Mouse (Mus musculus): ENCODE measurements around the gene Dll4. TPM values are rescaled to one million over a fixed set of nuclear protein-coding genes. Genes with fewer than 3 reads are reported as not detected.

Dll4 gene
- total RNA-seq, 1 experiment = 0.27 TPM

GRCm38 (mm10) chr2:119287372-119287771 lies 38.2 kb upstream of the Dll4 start:
- DNase-seq (ENCODE audit: low read depth, low spot score) = no peak
- no peak overlapping the region for H3K27ac ChIP-seq (ENCODE audit: insufficient read depth, low read depth, low read length, poor library complexity, severe bottlenecking)

GRCm38 (mm10) chr2:119288270-119288882 lies 37.2 kb upstream of the Dll4 start, which contains the start of gene Vps18:
TSS of gene Vps18 (plus strand) at chr2:119288740.
- H3K9ac ChIP-seq (ENCODE audit: insufficient read depth, low read depth, low read length, poor library complexity, severe bottlenecking) = peak within 1 kb of the TSS; percentile 92
- TF ChIP-seq CHD2 (IDR thresholded peaks at IDR 0.05; ENCODE audit: low read depth, low read length) (no peak), MAFK (IDR thresholded peaks at IDR 0.05; ENCODE audit: insufficient read depth, low read depth, low read length) (no peak), HCFC1 (IDR thresholded peaks at IDR 0.05; ENCODE audit: borderline replicate concordance, insufficient read depth, low read length) (peak; percentile 84), ZC3H11A (IDR thresholded peaks at IDR 0.05; ENCODE audit: borderline replicate concordance, low read depth, low read length) (peak; percentile 54), ZNF384 (IDR thresholded peaks at IDR 0.05; ENCODE audit: low read depth, low read length) (peak; percentile 29; the same call in 1 of the 2 replicates)
- H3K27ac ChIP-seq (ENCODE audit: insufficient read depth, low read depth, low read length, poor library complexity, severe bottlenecking) = peak within 1 kb of the TSS; percentile 14
- H3K36me3 ChIP-seq (ENCODE audit: control insufficient read depth, insufficient read depth, low read length, poor library complexity, severe bottlenecking) = peaks cover 5% of the 10 kb centered on the region; the same call in 1 of the 2 replicates
- H3K9me3 ChIP-seq (ENCODE audit: control insufficient read depth, insufficient read depth, low read depth, low read length) = no peaks in the 10 kb centered on the region
- peaks cover 0 to 12% of the 10 kb centered on the region in 2 experiments; a peak in 1 of 4 replicates for H3K4me1 ChIP-seq (ENCODE audit: control insufficient read depth in 2 of 2, insufficient read depth in 2 of 2, low read length in 2 of 2, poor library complexity in 1 of 2)
- in situ Hi-C loops (cut with MboI; ENCODE audit: low sequenced_read_pairs in 2 of 2, unreplicated experiment in 2 of 2) = no loop called here
- DNase-seq (ENCODE audit: low read depth, low spot score) = peak; percentile 97
- H3K4me3 ChIP-seq (ENCODE audit: insufficient read depth in 1 of 2, low read depth in 1 of 2, low read length in 2 of 2, poor library complexity in 1 of 2, severe bottlenecking in 1 of 2) = peak within 1 kb of the TSS; percentile 82 to 92

More at GRCm38 (mm10) chr2:119287372-119287771, 38.2 kb upstream of the Dll4 start:
- Histone ChIP-seq H3K4me1 (ENCODE audit: control insufficient read depth in 2 of 2, insufficient read depth in 2 of 2, low read length in 2 of 2, poor library complexity in 1 of 2) (peaks cover 0 to 10% of the 10 kb centered on the region in 2 experiments; a peak in 1 of 4 replicates), H3K9ac (ENCODE audit: insufficient read depth, low read depth, low read length, poor library complexity, severe bottlenecking) (no peak overlapping the region), H3K9me3 (ENCODE audit: control insufficient read depth, insufficient read depth, low read depth, low read length) (no peaks in the 10 kb centered on the region), H3K4me3 (ENCODE audit: insufficient read depth in 1 of 2, low read depth in 1 of 2, low read length in 2 of 2, poor library complexity in 1 of 2, severe bottlenecking in 1 of 2) (no peak overlapping the region), H3K36me3 (ENCODE audit: control insufficient read depth, insufficient read depth, low read length, poor library complexity, severe bottlenecking) (peaks cover 2% of the 10 kb centered on the region; the same call in 1 of the 2 replicates)
- in situ Hi-C loops (cut with MboI; ENCODE audit: low sequenced_read_pairs in 2 of 2, unreplicated experiment in 2 of 2) = no loop called here
- TF ChIP-seq HCFC1 (IDR thresholded peaks at IDR 0.05; ENCODE audit: borderline replicate concordance, insufficient read depth, low read length) (no peak), ZC3H11A (IDR thresholded peaks at IDR 0.05; ENCODE audit: borderline replicate concordance, low read depth, low read length) (no peak), MAFK (IDR thresholded peaks at IDR 0.05; ENCODE audit: insufficient read depth, low read depth, low read length) (no peak), ZNF384 (IDR thresholded peaks at IDR 0.05; ENCODE audit: low read depth, low read length) (no peak)

- in situ Hi-C loops (cut with MboI; ENCODE audit: low sequenced_read_pairs in 2 of 2, unreplicated experiment in 2 of 2) = no loop called here
- peaks cover 10% of the 10 kb centered on the region; the same call in 1 of the 2 replicates for H3K36me3 ChIP-seq (ENCODE audit: control insufficient read depth, insufficient read depth, low read length, poor library complexity, severe bottlenecking)
- H3K9ac ChIP-seq (ENCODE audit: insufficient read depth, low read depth, low read length, poor library complexity, severe bottlenecking) = peak overlapping the region; percentile 92
- H3K4me3 ChIP-seq (ENCODE audit: insufficient read depth in 1 of 2, low read depth in 1 of 2, low read length in 2 of 2, poor library complexity in 1 of 2, severe bottlenecking in 1 of 2) = peak overlapping the region; percentile 82 to 92
- no peak for TF ChIP-seq HCFC1 (IDR thresholded peaks at IDR 0.05; ENCODE audit: borderline replicate concordance, insufficient read depth, low read length)
- no peak for TF ChIP-seq MAFK (IDR thresholded peaks at IDR 0.05; ENCODE audit: insufficient read depth, low read depth, low read length)
- no peak for TF ChIP-seq ZNF384 (IDR thresholded peaks at IDR 0.05; ENCODE audit: low read depth, low read length)
- no peak for TF ChIP-seq ZC3H11A (IDR thresholded peaks at IDR 0.05; ENCODE audit: borderline replicate concordance, low read depth, low read length)
- TF ChIP-seq CHD2 (IDR thresholded peaks at IDR 0.05; ENCODE audit: low read depth, low read length) = no peak
- no peak for DNase-seq (ENCODE audit: low read depth, low spot score)
- peak overlapping the region; percentile 14 for H3K27ac ChIP-seq (ENCODE audit: insufficient read depth, low read depth, low read length, poor library complexity, severe bottlenecking)
- no peaks in the 10 kb centered on the region for H3K9me3 ChIP-seq (ENCODE audit: control insufficient read depth, insufficient read depth, low read depth, low read length)
- peaks cover 0 to 15% of the 10 kb centered on the region in 2 experiments; a peak in 1 of 4 replicates for H3K4me1 ChIP-seq (ENCODE audit: control insufficient read depth in 2 of 2, insufficient read depth in 2 of 2, low read length in 2 of 2, poor library complexity in 1 of 2)
Observed at GRCm38 (mm10) chr2:119289014-119289416, 36.6 kb upstream of the Dll4 start.

GRCm38 (mm10) chr2:119292281-119292680 lies 33.3 kb upstream of the Dll4 start:
- no peak for TF ChIP-seq MAFK (IDR thresholded peaks at IDR 0.05; ENCODE audit: insufficient read depth, low read depth, low read length)
- TF ChIP-seq ZC3H11A (IDR thresholded peaks at IDR 0.05; ENCODE audit: borderline replicate concordance, low read depth, low read length) = no peak
- no peak for TF ChIP-seq ZNF384 (IDR thresholded peaks at IDR 0.05; ENCODE audit: low read depth, low read length)
- TF ChIP-seq HCFC1 (IDR thresholded peaks at IDR 0.05; ENCODE audit: borderline replicate concordance, insufficient read depth, low read length) = no peak
- no peak for TF ChIP-seq CHD2 (IDR thresholded peaks at IDR 0.05; ENCODE audit: low read depth, low read length)
- DNase-seq (ENCODE audit: low read depth, low spot score) = no peak
- Histone ChIP-seq H3K36me3 (ENCODE audit: control insufficient read depth, insufficient read depth, low read length, poor library complexity, severe bottlenecking) (peaks cover 28% of the 10 kb centered on the region; the same call in 1 of the 2 replicates), H3K9me3 (ENCODE audit: control insufficient read depth, insufficient read depth, low read depth, low read length) (no peaks in the 10 kb centered on the region), H3K9ac (ENCODE audit: insufficient read depth, low read depth, low read length, poor library complexity, severe bottlenecking) (no peak overlapping the region), H3K4me3 (ENCODE audit: insufficient read depth in 1 of 2, low read depth in 1 of 2, low read length in 2 of 2, poor library complexity in 1 of 2, severe bottlenecking in 1 of 2) (no peak overlapping the region), H3K4me1 (ENCODE audit: control insufficient read depth in 2 of 2, insufficient read depth in 2 of 2, low read length in 2 of 2, poor library complexity in 1 of 2) (peaks cover 0 to 15% of the 10 kb centered on the region in 2 experiments; a peak in 1 of 4 replicates), H3K27ac (ENCODE audit: insufficient read depth, low read depth, low read length, poor library complexity, severe bottlenecking) (no peak overlapping the region)
- in situ Hi-C loops (cut with MboI; ENCODE audit: low sequenced_read_pairs in 2 of 2, unreplicated experiment in 2 of 2) = loop anchor here in 1 of 2 experiments (10.0 kb wide), 1 partner anchor 223 kb away; no protein-coding TSS in a partner anchor
